Mouse (Mus musculus) large intestine, adult 2 months (tissue): ENCODE measurements around the gene Ccdc122. TPM values are rescaled to one million over a fixed set of nuclear protein-coding genes. Genes with fewer than 3 reads are reported as not detected.
"Not testable (repeated sequence)": the region's sequence is repeated elsewhere in the genome, so short reads cannot be mapped to it uniquely, and the experiment has no call there.

Source experiments
- DNase-seq: peaks from one replicate; pipeline ENCODE4 v3.0.0-alpha.2; 2012; ENCODE audit warnings: low read depth, low spot score
- WGBS: fragments of 180-500 bp; shearing (Covaris S2); methylation state at CpG from one replicate; pipeline ENCODE4 v1.1.7; 2018; 5-methylcytosine and 5-hydroxymethylcytosine counted together
- polyA plus RNA-seq: library from polyadenylated mRNA; depleted of rRNA; stranded (reverse); fragments of >200 nt; gene quantifications from 2 replicates; pipeline ENCODE4 v1.2.3, GENCODE M21; 2012; rRNA removed

Ccdc122 gene
- 0.61 and 1.1 TPM in 2 replicates for polyA plus RNA-seq

DNA sequence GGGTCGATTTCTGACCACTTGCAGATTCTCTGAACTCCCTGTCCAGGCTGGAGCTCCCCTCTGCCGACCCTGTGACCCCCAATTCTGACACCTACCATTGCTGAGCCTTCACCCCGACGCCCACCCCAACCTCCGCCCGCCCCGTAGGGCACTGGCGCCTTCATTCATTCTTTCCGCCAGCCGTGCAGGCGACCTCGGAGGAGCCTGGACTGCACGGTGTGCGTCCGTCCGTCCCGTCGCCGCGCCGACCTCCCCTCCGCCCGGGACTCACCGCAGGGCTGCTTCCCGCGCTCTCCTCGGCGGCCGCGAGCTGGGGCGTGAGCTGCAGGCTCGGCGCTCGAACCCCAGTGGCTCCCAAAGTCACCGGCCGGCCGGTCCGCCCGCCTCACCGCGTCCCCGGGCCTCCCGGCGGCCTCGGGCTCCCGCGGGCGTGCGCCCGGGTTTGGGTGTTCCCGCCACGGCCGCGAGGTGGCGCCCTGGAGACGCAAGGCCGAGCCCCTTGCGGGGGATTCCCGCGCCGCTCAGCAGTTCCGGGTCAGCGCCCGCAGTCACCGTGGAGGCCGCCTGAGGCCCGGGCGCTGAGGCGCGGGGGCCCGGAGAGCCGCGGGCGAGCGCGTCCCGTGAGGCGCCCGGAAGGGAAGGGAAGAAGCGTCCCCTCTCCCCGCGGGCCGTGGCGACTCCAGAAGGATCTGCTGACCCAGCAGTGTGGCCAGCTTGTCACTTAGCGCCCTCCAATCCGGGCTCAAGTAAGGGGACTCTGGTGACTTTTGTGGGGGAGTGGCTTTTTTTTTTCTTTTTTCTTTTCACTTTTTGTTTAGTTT is at the start of gene Ccdc122, which contains the start of gene Lacc1:
Gene Ccdc122, plus strand, starts transcription at position 547 of the 821 bp plus-strand sequence.
Gene Lacc1, minus strand, starts transcription at position 679 of the 821 bp plus-strand sequence.
- WGBS = 1% methylated on average over 85 of the region's 86 CpGs
- DNase-seq = peak; percentile 50

GRCm38 (mm10) chr14:76990351-76990750 is 46.2 kb upstream of the Ccdc122 start:
- DNase-seq = not testable (repeated sequence)
- WGBS = 86% methylated on average over 2 of the region's 2 CpGs

DNA sequence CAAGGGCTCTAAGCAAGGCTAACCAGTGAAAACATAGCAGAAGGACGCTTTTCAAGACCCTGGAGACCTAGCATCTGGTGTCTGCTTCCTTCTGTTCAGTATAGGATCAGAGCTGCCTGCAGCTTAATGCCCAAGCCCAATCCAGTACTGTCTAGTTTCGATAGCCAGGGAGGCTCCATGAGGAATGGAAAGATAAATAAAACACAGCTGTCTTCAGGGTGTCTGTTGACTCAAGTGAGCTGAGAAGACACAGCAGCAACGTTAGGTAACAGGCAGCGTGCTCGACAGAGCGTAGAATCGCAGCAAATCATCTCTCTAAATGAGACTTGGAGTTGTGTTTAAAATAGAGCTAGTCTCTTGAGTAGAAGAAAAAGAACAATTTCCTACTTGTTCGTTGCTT is 31.8 kb upstream of the Ccdc122 start:
- WGBS = 27% methylated on average over 8 of the region's 8 CpGs
- DNase-seq = no peak

GRCm38 (mm10) chr14:77005566-77005965 is 31.0 kb upstream of the Ccdc122 start:
- DNase-seq = no peak
- 74% methylated on average over 5 of the region's 5 CpGs for WGBS

DNA sequence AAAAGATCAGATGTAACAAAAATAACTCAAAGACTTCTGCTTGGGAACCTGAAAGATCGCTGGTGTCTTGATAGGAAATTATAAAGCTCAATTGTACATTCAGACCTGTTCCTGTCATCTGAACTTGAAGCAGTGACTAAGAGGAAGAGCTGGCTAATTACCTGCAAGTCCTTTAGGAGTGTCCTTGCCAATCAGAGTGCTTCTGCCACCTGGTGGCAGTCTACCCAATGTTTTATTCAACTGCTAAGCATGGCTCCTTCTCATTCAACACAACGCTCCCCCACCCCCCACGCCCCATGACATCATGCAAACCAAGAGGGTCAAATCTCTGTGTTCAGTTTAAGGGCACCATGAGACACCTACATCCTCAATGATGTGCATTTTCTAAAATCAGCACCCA is 28.3 kb upstream of the Ccdc122 start:
- 3% methylated on average over 3 of the region's 3 CpGs for WGBS
- DNase-seq = peak; percentile 71

DNA sequence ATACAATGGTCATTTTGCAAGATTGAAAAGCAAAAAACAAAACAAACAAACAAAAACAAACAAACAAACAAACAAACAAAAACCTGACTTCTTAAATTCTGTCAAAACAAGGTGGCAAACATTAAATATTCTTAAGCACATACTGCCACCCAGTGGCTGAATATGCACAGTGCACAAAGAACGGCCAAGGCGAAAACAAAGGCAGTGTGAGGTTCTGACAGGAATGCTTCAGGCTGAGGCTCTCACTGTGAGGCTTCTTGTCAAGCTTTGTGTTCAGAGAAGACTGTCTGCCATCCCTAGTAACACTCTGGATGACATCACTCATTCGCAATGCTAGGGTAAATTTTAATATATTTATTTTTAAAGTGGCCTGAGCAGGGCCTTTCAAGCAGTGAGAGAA is 24.8 kb upstream of the Ccdc122 start:
- WGBS = 16% methylated on average over 3 of the region's 3 CpGs
- DNase-seq = no peak

DNA sequence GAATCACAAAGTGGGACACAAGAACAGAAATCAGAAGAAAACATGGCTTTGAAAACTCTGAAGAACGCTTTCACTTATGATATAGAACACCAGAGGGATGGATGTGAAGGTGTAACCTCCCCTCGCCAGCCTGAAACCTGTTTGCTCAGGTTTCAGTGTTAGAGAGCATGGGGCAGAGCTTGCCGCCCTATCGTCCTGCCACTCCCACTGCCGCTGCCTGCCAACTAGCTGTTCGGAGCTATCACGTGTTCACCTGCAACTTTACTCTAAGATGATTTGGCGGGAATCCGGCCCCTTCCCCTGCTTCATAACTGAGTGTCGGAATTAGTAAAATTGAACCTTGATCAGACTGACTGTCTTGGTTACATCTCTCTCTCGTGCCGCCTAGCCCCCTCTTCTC is 19.8 kb upstream of the Ccdc122 start:
- not testable (repeated sequence) for DNase-seq
- 31% methylated on average over 12 of the region's 12 CpGs for WGBS

GRCm38 (mm10) chr14:77017211-77017610 is 19.4 kb upstream of the Ccdc122 start:
- WGBS = 25% methylated on average over 6 of the region's 6 CpGs
- peak; percentile 36 for DNase-seq

- no peak for DNase-seq
- WGBS = 87% methylated on average over 3 of the region's 3 CpGs
Observed at GRCm38 (mm10) chr14:77024499-77024898, 12.1 kb upstream of the Ccdc122 start.

- DNase-seq = no peak
- WGBS = 74% methylated on average over 5 of the region's 5 CpGs
Observed at GRCm38 (mm10) chr14:77029319-77030054, 7.1 kb upstream of the Ccdc122 start.

DNA sequence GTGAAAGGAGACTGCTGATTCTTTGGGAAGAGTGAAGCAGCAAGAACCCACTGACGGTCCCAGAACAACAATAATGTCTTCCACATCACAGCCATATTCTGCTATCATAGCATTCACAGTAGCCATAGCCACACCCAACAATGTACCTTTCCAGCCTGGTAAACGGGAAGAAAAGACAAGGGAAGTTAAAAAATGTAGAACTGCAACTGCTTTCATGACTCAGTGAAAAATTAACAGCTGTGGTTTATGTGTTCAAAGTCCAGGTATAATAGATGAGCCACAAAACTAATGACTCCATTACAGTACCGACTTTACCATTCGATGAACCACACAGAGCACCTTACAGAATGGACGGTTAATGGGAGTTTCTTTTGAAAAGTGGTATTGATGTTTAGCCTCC is 5.8 kb upstream of the Ccdc122 start:
- WGBS = 38% methylated on average over 5 of the region's 5 CpGs
- DNase-seq = peak; percentile 33

- WGBS = 81% methylated on average over 5 of the region's 5 CpGs
- no peak for DNase-seq
Observed at GRCm38 (mm10) chr14:77032433-77032832, 4.1 kb upstream of the Ccdc122 start.

DNA sequence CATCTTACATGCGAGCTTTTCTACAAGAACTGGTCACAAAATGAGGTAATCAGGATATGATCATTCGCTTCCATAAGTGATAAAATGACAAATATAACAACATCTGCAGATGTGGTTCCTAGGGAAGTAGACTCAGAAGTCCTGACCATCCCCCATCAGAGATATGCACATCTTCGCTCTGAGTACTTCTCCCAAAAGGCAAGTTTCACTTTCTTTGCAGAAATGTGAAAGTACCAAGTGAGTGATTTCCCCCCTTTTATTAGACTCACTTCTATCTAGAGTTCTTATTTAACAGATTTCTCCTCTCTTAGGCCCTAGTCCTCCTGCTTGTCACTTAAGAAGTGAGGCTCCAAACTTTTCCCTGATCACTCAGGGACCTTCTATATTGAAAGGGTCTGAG is 3.2 kb upstream of the Ccdc122 start:
- DNase-seq = no peak
- WGBS = 92% methylated on average over 3 of the region's 3 CpGs

DNA sequence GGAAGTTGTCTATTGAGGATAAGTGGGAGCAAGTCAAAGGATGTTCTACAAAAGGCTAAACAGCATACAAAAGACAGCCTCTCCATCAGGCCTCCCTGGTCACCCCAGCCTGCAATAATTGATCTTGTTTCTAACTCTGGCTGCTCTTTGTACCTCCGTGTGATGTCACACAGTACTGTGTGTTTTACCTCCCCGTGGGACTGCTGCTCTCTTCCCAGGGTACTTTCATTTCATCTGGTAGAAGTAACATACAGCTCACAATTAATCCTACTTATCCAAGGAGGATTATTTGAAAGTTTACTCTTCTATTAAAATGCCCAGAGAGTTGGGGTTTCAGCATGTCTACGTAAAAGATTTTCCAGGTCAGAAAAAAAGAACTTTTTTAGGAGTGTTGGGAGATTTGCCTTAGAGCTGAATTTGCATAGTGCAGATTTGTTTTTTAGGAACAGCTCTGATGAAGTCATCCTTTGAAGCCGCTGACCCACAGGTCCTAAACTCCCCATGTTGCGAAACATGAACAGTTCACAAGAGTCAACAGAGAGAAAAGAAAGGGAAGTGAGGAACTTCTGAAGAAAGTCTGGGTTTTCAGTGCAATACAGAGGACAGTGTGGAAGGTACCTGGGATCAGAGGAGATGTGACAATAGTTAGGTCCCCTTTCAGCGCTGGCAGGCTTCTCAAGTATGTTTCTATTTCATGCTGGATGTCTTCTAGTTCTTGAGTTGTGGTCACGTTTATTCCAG is 2.2 kb upstream of the Ccdc122 start:
- WGBS = 36% methylated on average over 7 of the region's 7 CpGs
- DNase-seq = no peak

DNA sequence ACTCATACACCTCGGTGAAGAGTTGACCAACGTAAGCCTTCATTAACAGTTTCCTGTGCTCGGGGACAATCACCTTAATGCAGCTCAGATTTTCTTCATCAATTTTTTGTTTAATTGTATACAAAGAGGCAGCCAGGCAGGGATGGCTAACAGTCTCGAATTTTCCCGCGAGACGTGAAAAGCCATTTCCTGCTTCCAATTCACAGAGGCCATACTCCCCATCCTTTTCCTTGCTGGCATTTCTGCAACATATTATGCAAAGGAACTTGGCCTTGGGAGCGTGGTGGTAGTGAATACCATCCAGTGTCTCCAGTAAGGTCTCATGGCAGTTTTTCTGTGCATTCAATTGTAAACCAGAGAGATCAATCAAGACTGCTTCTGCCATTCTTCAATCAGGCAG is 1.6 kb upstream of the Ccdc122 start:
- DNase-seq = no peak
- WGBS = 83% methylated on average over 8 of the region's 8 CpGs

GRCm38 (mm10) chr14:77037330-77037729 is 758 bp downstream of the Ccdc122 start:
- DNase-seq = peak; percentile 28
- 26% methylated on average over 5 of the region's 5 CpGs for WGBS

DNA sequence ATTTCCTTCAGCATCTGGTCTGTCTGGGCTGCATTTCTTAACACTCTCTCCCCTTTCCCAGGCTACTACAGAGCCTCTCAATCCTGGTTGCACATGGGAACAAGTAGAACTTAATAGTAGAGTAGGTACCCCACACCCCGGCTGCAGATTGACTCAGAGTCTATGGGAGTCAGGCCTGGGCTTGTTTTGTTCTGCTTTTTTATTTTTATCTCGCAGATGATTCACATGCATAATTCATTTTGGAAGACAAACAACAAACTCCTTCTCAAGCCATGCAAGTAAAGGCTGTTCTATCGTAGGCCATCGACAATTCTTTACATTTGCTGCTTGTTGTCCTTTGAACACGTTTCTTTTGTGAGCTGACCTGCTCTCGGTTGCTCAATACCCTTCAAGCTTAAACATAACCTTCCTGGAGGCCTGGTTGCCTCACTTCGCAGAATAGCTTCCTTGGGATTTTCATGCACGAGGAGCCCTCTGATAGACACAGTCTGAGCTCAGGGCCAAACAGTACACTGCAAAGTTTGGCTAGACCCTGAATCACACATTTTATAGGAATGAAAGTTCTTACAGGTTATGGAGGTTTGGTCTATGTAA is 1.4 kb downstream of the Ccdc122 start:
- 30% methylated on average over 8 of the region's 8 CpGs for WGBS
- no peak for DNase-seq

DNA sequence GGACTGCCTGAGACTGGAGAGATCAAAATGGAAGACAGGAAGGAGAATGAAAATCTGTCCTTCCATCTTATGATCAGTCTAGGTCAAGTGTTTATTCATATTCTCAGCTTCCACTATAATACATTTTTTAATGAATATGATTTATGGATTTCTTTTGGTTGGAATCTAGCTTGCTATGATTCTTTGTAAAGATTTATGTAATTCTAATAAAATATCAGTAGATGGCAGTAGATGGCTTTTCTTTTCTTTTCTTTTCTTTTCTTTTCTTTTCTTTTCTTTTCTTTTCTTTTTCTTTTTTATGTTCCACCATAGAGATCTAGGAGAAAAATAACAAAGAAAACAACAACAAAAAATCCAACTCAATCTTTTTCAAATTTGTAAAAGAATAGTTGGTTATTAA is 16.7 kb downstream of the Ccdc122 start:
- DNase-seq = no peak

GRCm38 (mm10) chr14:77069361-77069760 is 32.8 kb downstream of the Ccdc122 start:
- 57% methylated on average over 1 of the region's 1 CpGs for WGBS
- DNase-seq = no peak

GRCm38 (mm10) chr14:77081248-77081647 is 44.7 kb downstream of the Ccdc122 start:
- 91% methylated on average over 5 of the region's 5 CpGs for WGBS
- DNase-seq = no peak
